Mouse (Mus musculus): ENCODE data around the gene Mapk7.

GRCm38 (mm10) chr11:61537362-61537761, 43.2 kb upstream of the Mapk7 start:
- TF ChIP-seq GATA1 (IDR thresholded peaks at IDR 0.05; ENCODE audit: borderline replicate concordance, low read length) (no peak), CTCF (IDR thresholded peaks at IDR 0.05; ENCODE audit: low read depth, low read length) (no peak), POLR2AphosphoS5 (IDR thresholded peaks at IDR 0.05; ENCODE audit: insufficient replicate concordance, low read depth, low read length) (no peak)
